Mouse (Mus musculus) midbrain, embryonic 14.5 days (tissue): ENCODE results near the gene Trappc1. TPM values are rescaled to one million over a fixed set of nuclear protein-coding genes. Genes with fewer than 3 reads are reported as not detected.

Experiments
- polyA plus RNA-seq: library from polyadenylated mRNA; unstranded; fragments of >200 nt; fragmentation: Nextera tagmentation; extraction: Ambion mirVana; gene quantifications from 2 replicates; pipeline ENCODE4 v1.2.1, GENCODE M21; 2014

Trappc1 gene
- polyA plus RNA-seq, 1 experiment from 2014 or later, result 189 TPM

Other genes with a start within 250 kb of the Trappc1 start
- gene Vamp2, start 235.5 kb upstream of the Trappc1 start, polyA plus RNA-seq, result 258 and 260 TPM in 2 replicates
- 9.3 and 13.1 TPM in 2 replicates for gene Per1, start 228.8 kb upstream of the Trappc1 start, polyA plus RNA-seq
- 0.26 and 0.78 TPM in 2 replicates for gene Hes7, start 203.6 kb upstream of the Trappc1 start, polyA plus RNA-seq
- gene 9130213A22Rik, start 201.4 kb upstream of the Trappc1 start, polyA plus RNA-seq, result 0.22 and 0.23 TPM in 2 replicates
- 2.8 and 3.2 TPM in 2 replicates for gene Aloxe3, start 198.1 kb upstream of the Trappc1 start, polyA plus RNA-seq
- 0.08 and 0.22 TPM in 2 replicates for gene Alox12b, start 167.0 kb upstream of the Trappc1 start, polyA plus RNA-seq
- 0.17 and 0.26 TPM in 2 replicates for gene Alox8, start 126.1 kb upstream of the Trappc1 start, polyA plus RNA-seq
- 0.37 and 0.49 TPM in 2 replicates for gene Gucy2e, start 86.9 kb upstream of the Trappc1 start, polyA plus RNA-seq
- gene Cntrob, start 205 bp upstream of the Trappc1 start, polyA plus RNA-seq, result 14.9 and 18.6 TPM in 2 replicates
- gene Kcnab3, start 2.3 kb downstream of the Trappc1 start, polyA plus RNA-seq, result 4.1 and 4.3 TPM in 2 replicates
- gene Rnf227, start 16.5 kb downstream of the Trappc1 start, polyA plus RNA-seq, result 222 and 270 TPM in 2 replicates
- 77.5 and 80.8 TPM in 2 replicates for gene Chd3, start 45.4 kb downstream of the Trappc1 start, polyA plus RNA-seq
- 97.6 and 123 TPM in 2 replicates for gene Naa38, start 71.5 kb downstream of the Trappc1 start, polyA plus RNA-seq
- gene Cyb5d1, start 71.7 kb downstream of the Trappc1 start, polyA plus RNA-seq, result 17.0 and 24.8 TPM in 2 replicates
- 2.6 and 4.9 TPM in 2 replicates for gene Tmem88, start 74.3 kb downstream of the Trappc1 start, polyA plus RNA-seq
- gene Kdm6b, start 89.7 kb downstream of the Trappc1 start, polyA plus RNA-seq, result 41.1 and 41.2 TPM in 2 replicates
- 4.8 and 5.7 TPM in 2 replicates for gene Dnah2, start 225.1 kb downstream of the Trappc1 start, polyA plus RNA-seq
- gene Efnb3, start 236.2 kb downstream of the Trappc1 start, polyA plus RNA-seq, result 40.7 and 109 TPM in 2 replicates